Mouse (Mus musculus): ENCODE results near the gene Plekho2. TPM values are rescaled to one million over a fixed set of nuclear protein-coding genes. Genes with fewer than 3 reads are reported as not detected.

Gene Plekho2
- total RNA-seq, 2 experiments from 2014 or later = 22.3 to 25.3 TPM

GRCm38 (mm10) chr9:65536491-65536890 lies 43.3 kb downstream of the Plekho2 start:
- ATAC-seq (replicated peaks; ENCODE audit: low FRiP score, poor library complexity, severe bottlenecking) = no peak

- ATAC-seq (replicated peaks; ENCODE audit: low FRiP score, poor library complexity, severe bottlenecking) = no peak
These were observed 43.9 kb downstream of the Plekho2 start for GRCm38 (mm10) chr9:65535789-65536469.

GRCm38 (mm10) chr9:65535191-65535722 lies 44.6 kb downstream of the Plekho2 start:
- no peak for ATAC-seq (replicated peaks; ENCODE audit: low FRiP score, poor library complexity, severe bottlenecking)

- no peak for ATAC-seq (replicated peaks; ENCODE audit: low FRiP score, poor library complexity, severe bottlenecking)
These were observed 45.7 kb downstream of the Plekho2 start for GRCm38 (mm10) chr9:65534111-65534510.

- ATAC-seq (replicated peaks; ENCODE audit: low FRiP score, poor library complexity, severe bottlenecking) = no peak
These were observed 46.9 kb downstream of the Plekho2 start for GRCm38 (mm10) chr9:65532986-65533385.

- ATAC-seq (replicated peaks; ENCODE audit: low FRiP score, poor library complexity, severe bottlenecking) = no peak
These were observed 48.6 kb downstream of the Plekho2 start for GRCm38 (mm10) chr9:65531283-65531682.

GRCm38 (mm10) chr9:65529659-65530058 lies 50.2 kb downstream of the Plekho2 start:
- peak; percentile 91 for ATAC-seq (replicated peaks; ENCODE audit: low FRiP score, poor library complexity, severe bottlenecking)

GRCm38 (mm10) chr9:65528417-65529038 lies 51.3 kb downstream of the Plekho2 start:
- peak; percentile 86 for ATAC-seq (replicated peaks; ENCODE audit: low FRiP score, poor library complexity, severe bottlenecking)

- no peak for ATAC-seq (replicated peaks; ENCODE audit: low FRiP score, poor library complexity, severe bottlenecking)
These were observed 54.2 kb downstream of the Plekho2 start for GRCm38 (mm10) chr9:65525445-65526195.

- peak; percentile 83 for ATAC-seq (replicated peaks; ENCODE audit: low FRiP score, poor library complexity, severe bottlenecking)
These were observed 56.1 kb downstream of the Plekho2 start for GRCm38 (mm10) chr9:65523611-65524364.

- no peak for ATAC-seq (replicated peaks; ENCODE audit: low FRiP score, poor library complexity, severe bottlenecking)
These were observed 59.3 kb downstream of the Plekho2 start for GRCm38 (mm10) chr9:65520505-65520876.

- ATAC-seq (replicated peaks; ENCODE audit: low FRiP score, poor library complexity, severe bottlenecking) = no peak
These were observed 59.9 kb downstream of the Plekho2 start, which contains the start of gene Ankdd1a for GRCm38 (mm10) chr9:65519807-65520504. TSS of gene Ankdd1a (minus strand) at chr9:65520193.

- ATAC-seq (replicated peaks; ENCODE audit: low FRiP score, poor library complexity, severe bottlenecking) = no peak
These were observed 65.0 kb downstream of the Plekho2 start for GRCm38 (mm10) chr9:65514851-65515261.

- ATAC-seq (replicated peaks; ENCODE audit: low FRiP score, poor library complexity, severe bottlenecking) = no peak
These were observed 65.4 kb downstream of the Plekho2 start for GRCm38 (mm10) chr9:65514431-65514830.

- no peak for ATAC-seq (replicated peaks; ENCODE audit: low FRiP score, poor library complexity, severe bottlenecking)
These were observed 67.3 kb downstream of the Plekho2 start for GRCm38 (mm10) chr9:65512520-65512919.

GRCm38 (mm10) chr9:65508449-65508848 lies 71.4 kb downstream of the Plekho2 start:
- ATAC-seq (replicated peaks; ENCODE audit: low FRiP score, poor library complexity, severe bottlenecking) = no peak

GRCm38 (mm10) chr9:65502721-65503505 lies 76.9 kb downstream of the Plekho2 start:
- no peak for ATAC-seq (replicated peaks; ENCODE audit: low FRiP score, poor library complexity, severe bottlenecking)

Measured in erythroblast, adult 5-6 weeks (primary cell).